Mouse (Mus musculus) liver, postnatal 0 days (tissue): ENCODE measurements at regions not wholly inside any gene's neighbourhood (a gene's known extent, or its start where the extent isn't known, plus 50 kb on each side); places are given as distances from the start of the nearest gene placed in this dataset.

Experiments used
- ATAC-seq: fragments of 200-750 bp; cut with Nextera tagmentation; 2 replicates; pipeline ENCODE4 v1.8.0; 2017; ENCODE audit warnings: mild to moderate bottlenecking, moderate library complexity
- DNase-seq: peaks from one replicate; pipeline ENCODE4 v3.0.0-alpha.2; 2016
- H3K27ac ChIP-seq: fragments of 300-500 bp; sonication (generic); 2 replicates; pipeline ENCODE4 v1.5.1; 2014; ENCODE audit warnings: antibody characterized with exemption, moderate library complexity, mild to moderate bottlenecking, low read depth
- H3K27me3 ChIP-seq: fragments of 300-500 bp; sonication (generic); 2 replicates; pipeline ENCODE4 v1.6.1; 2014; ENCODE audit warnings: low read length, control low read depth, mixed read lengths; ENCODE audit not compliant: insufficient read depth
- H3K36me3 ChIP-seq: fragments of 300-500 bp; sonication (generic); replicated peaks from 2 replicates; pipeline ENCODE4 v1.6.1; 2014; ENCODE audit warnings: mild to moderate bottlenecking, control low read depth, low read length, moderate library complexity, mixed read lengths; ENCODE audit not compliant: insufficient read depth
- H3K4me1 ChIP-seq: fragments of 300-500 bp; sonication (generic); 2 replicates; pipeline ENCODE4 v1.6.1; 2014; ENCODE audit warnings: antibody characterized with exemption, mild to moderate bottlenecking, control low read depth; ENCODE audit not compliant: insufficient read depth
- H3K4me2 ChIP-seq: fragments of 300-500 bp; sonication (generic); 2 replicates; pipeline ENCODE4 v1.6.1; 2014; ENCODE audit warnings: low read depth, mild to moderate bottlenecking, low read length, moderate library complexity, mixed read lengths
- H3K4me3 ChIP-seq: fragments of 300-500 bp; sonication (generic); 2 replicates; pipeline ENCODE4 v1.5.1; 2014; ENCODE audit warnings: low read depth, low read length
- H3K9ac ChIP-seq: fragments of 300-500 bp; sonication (generic); replicated peaks from 2 replicates; pipeline ENCODE4 v1.6.1; 2014; ENCODE audit warnings: mild to moderate bottlenecking, moderate library complexity
- H3K9me3 ChIP-seq: fragments of 300-500 bp; sonication (generic); 2 replicates; pipeline ENCODE4 v1.6.1; 2016; ENCODE audit warnings: mild to moderate bottlenecking, control low read depth, low read length, mixed read lengths
- CTCF ChIP-seq: sonication (generic); IDR thresholded peaks from 2 replicates; pipeline ENCODE4 v1.5.1; 2016; ENCODE audit warnings: antibody characterized with exemption, low read depth
- EP300 ChIP-seq: IDR thresholded peaks from 2 replicates; pipeline ENCODE4 v1.6.1; 2016; ENCODE audit warnings: antibody characterized with exemption, low read depth, mild to moderate bottlenecking
- WGBS: fragments of 180-500 bp; shearing (Covaris S2); extraction: QIAGEN DNeasy Blood & Tissue Kit; methylation state at CpG from one replicate; pipeline ENCODE4 v1.1.7; 2014; ENCODE audit not compliant: insufficient replicate concordance; 5-methylcytosine and 5-hydroxymethylcytosine counted together

GRCm38 (mm10) chr7:133487887-133488630 is 113.9 kb downstream of the Tex36 start:
- Histone ChIP-seq H3K9me3 (no peaks in the 10 kb centered on the region), H3K36me3 (no peaks in the 10 kb centered on the region), H3K4me1 (no peaks in the 10 kb centered on the region), H3K27ac (no peak overlapping the region), H3K4me3 (no peak overlapping the region), H3K4me2 (no peak overlapping the region), H3K9ac (no peak overlapping the region), H3K27me3 (no peaks in the 10 kb centered on the region)
- TF ChIP-seq EP300 (no peak), CTCF (no peak)
- no peak for ATAC-seq
- no peak for DNase-seq
- WGBS = 55% methylated on average over 7 of the region's 7 CpGs

- no peak overlapping the region for H3K4me2 ChIP-seq
- TF ChIP-seq CTCF = no peak
- no peak for TF ChIP-seq EP300
- DNase-seq (no peak), ATAC-seq (no peak)
- H3K4me1 ChIP-seq = no peaks in the 10 kb centered on the region
- H3K4me3 ChIP-seq = no peak overlapping the region
- 68% methylated on average over 8 of the region's 8 CpGs for WGBS
- H3K27ac ChIP-seq = no peak overlapping the region
- no peaks in the 10 kb centered on the region for H3K36me3 ChIP-seq
- no peaks in the 10 kb centered on the region for H3K27me3 ChIP-seq
- no peak overlapping the region for H3K9ac ChIP-seq
- no peaks in the 10 kb centered on the region for H3K9me3 ChIP-seq
These were observed 117.5 kb downstream of the Tex36 start for GRCm38 (mm10) chr7:133484430-133484841.

- Histone ChIP-seq H3K4me2 (no peak overlapping the region), H3K36me3 (no peaks in the 10 kb centered on the region), H3K9ac (no peak overlapping the region), H3K4me3 (no peak overlapping the region), H3K27me3 (no peaks in the 10 kb centered on the region), H3K9me3 (no peaks in the 10 kb centered on the region), H3K27ac (no peak overlapping the region), H3K4me1 (no peaks in the 10 kb centered on the region)
- DNase-seq (no peak), ATAC-seq (no peak)
- 42% methylated on average over 6 of the region's 6 CpGs for WGBS
- TF ChIP-seq EP300 (no peak), CTCF (no peak)
These were observed 120.4 kb downstream of the Tex36 start for GRCm38 (mm10) chr7:133481529-133481928.

GRCm38 (mm10) chr7:133479679-133480078 is 122.3 kb downstream of the Tex36 start:
- no peaks in the 10 kb centered on the region for H3K36me3 ChIP-seq
- no peak overlapping the region for H3K9ac ChIP-seq
- no peak overlapping the region for H3K27ac ChIP-seq
- H3K27me3 ChIP-seq = no peaks in the 10 kb centered on the region
- H3K9me3 ChIP-seq = no peaks in the 10 kb centered on the region
- H3K4me2 ChIP-seq = no peak overlapping the region
- TF ChIP-seq CTCF (no peak), EP300 (no peak)
- no peaks in the 10 kb centered on the region for H3K4me1 ChIP-seq
- H3K4me3 ChIP-seq = no peak overlapping the region
- ATAC-seq = no peak
- no peak for DNase-seq
- 58% methylated on average over 7 of the region's 7 CpGs for WGBS

GRCm38 (mm10) chr7:133477933-133478332 is 124.0 kb downstream of the Tex36 start:
- 69% methylated on average over 5 of the region's 5 CpGs for WGBS
- Histone ChIP-seq H3K27me3 (no peaks in the 10 kb centered on the region), H3K4me2 (no peak overlapping the region), H3K9ac (no peak overlapping the region), H3K4me1 (no peaks in the 10 kb centered on the region), H3K4me3 (no peak overlapping the region), H3K27ac (no peak overlapping the region), H3K36me3 (no peaks in the 10 kb centered on the region), H3K9me3 (no peaks in the 10 kb centered on the region)
- TF ChIP-seq EP300 (no peak), CTCF (peak; percentile 44)
- DNase-seq (peak; percentile 27), ATAC-seq (no peak)

GRCm38 (mm10) chr7:133477221-133477620 is 124.7 kb downstream of the Tex36 start:
- H3K4me1 ChIP-seq = no peaks in the 10 kb centered on the region
- DNase-seq (no peak), ATAC-seq (no peak)
- TF ChIP-seq CTCF (no peak), EP300 (no peak)
- 88% methylated on average over 6 of the region's 6 CpGs for WGBS
- H3K27ac ChIP-seq = no peak overlapping the region
- H3K4me2 ChIP-seq = no peak overlapping the region
- no peak overlapping the region for H3K4me3 ChIP-seq
- H3K9ac ChIP-seq = no peak overlapping the region
- H3K9me3 ChIP-seq = no peaks in the 10 kb centered on the region
- H3K36me3 ChIP-seq = no peaks in the 10 kb centered on the region
- no peaks in the 10 kb centered on the region for H3K27me3 ChIP-seq
